Mouse (Mus musculus): Measurements from ENCODE around the gene Btbd7.

Btbd7 gene

GRCm38 (mm10) chr12:102740285-102740684, 138.0 kb downstream of the Btbd7 start:
- intact Hi-C loops (cut with DNase I) = loop anchor here (2.0 to 10.0 kb wide), 2 partner anchors 17 to 325 kb away; partner anchors contain the start of genes Gm28051, Gon7 and Ubr7

DNA sequence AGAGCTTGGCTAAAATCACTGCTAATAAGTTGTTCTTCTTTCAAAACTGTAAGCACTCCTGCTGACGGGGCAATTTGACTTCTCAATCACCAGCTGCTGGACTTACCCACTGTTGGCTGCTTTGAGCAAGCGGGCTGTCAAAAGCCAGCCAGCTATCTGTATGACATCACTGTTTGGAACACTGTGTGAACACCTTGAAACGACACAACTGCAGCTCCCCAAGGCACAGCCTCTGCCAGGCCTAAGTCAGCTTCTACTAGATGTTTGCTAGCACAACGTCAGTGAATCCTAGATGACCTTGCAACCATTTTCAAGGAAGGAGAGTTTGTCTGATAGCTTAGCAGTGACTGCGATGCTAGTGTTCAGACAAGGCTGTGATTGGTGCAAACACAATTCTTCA, 139.2 kb downstream of the Btbd7 start:
- intact Hi-C loops (cut with DNase I) = no loop called here

- intact Hi-C loops (cut with DNase I) = no loop called here
Observed at GRCm38 (mm10) chr12:102733381-102733780, 144.9 kb downstream of the Btbd7 start.

DNA sequence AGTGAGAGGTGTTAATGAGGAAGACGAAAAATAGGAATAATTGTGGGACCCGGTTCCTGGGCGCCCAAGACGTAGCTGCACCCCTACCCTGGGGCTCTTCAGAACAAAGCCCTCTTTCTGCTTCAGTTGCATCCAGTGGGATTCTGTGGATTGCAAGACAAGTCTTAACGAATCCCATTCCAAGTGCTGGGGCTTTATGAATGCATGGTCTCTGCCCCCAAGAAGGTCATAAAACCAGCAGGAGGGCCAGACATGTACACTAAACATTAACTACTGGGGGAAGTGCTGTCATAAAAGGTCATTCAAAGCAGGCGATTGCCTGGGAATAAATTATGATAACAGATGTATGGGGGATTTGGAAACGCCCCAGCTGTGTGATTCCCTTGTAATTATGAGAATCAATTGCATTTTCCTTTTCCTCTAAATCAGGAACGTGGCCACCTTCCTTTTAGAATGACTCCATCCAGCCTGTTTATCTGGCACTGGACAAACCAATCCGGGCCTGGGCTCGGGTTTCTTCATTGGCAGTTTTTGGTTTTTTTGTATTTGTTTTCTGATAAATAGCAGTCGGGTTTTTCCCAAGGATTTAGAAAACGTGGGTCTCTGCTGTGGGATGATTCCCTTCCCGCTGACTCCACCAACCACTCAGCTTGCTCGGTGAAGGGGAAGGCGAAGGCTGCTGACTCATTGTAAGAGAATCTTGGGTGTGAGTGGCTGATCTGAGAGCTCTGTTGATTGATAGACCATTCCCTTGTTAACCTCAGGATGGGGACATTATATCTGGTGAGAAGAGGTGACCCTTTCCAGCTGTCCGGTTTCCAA, 147.3 kb downstream of the Btbd7 start:
- intact Hi-C loops (cut with DNase I) = no loop called here
